Mouse (Mus musculus) erythroblast, embryonic 14.5 days (primary cell): ENCODE results near the gene Mrpl20.

Experiments
- GATA1 ChIP-seq: IDR thresholded peaks from 2 replicates; pipeline ENCODE4 v1.6.1; 2012; ENCODE audit warnings: low read length, inconsistent platforms, mixed read lengths
- TAL1 ChIP-seq: IDR thresholded peaks from 3 replicates; pipeline ENCODE4 v1.6.1; 2012; ENCODE audit warnings: low read length, inconsistent platforms, mixed read lengths

- no peak for TF ChIP-seq TAL1
- TF ChIP-seq GATA1, result no peak
These were observed 53.4 kb downstream of the Mrpl20 start for GRCm38 (mm10) chr4:155856071-155856470.
